Mouse (Mus musculus) C2C12 (cell line): ENCODE measurements around the gene Bcl6. TPM values are rescaled to one million over a fixed set of nuclear protein-coding genes. Genes with fewer than 3 reads are reported as not detected.

Experiments
- H3K27me3 ChIP-seq: one replicate; pipeline ENCODE4 v1.6.1; 2011; ENCODE audit not compliant: control insufficient read depth, insufficient read depth, insufficient read length
- H3K36me3 ChIP-seq: one replicate; pipeline ENCODE4 v1.6.1; 2011; ENCODE audit not compliant: control insufficient read depth, insufficient read depth
- H3K4me3 ChIP-seq: one replicate; pipeline ENCODE4 v1.5.1; 2011; ENCODE audit warnings: mild to moderate bottlenecking, control low read depth; ENCODE audit not compliant: poor library complexity, insufficient read depth, severe bottlenecking
- H3K79me2 ChIP-seq: one replicate; pipeline ENCODE4 v1.6.1; 2011; ENCODE audit not compliant: control insufficient read depth, insufficient read depth
- H3K79me3 ChIP-seq: one replicate; pipeline ENCODE4 v1.6.1; 2011; ENCODE audit warnings: low read depth, control low read depth
- H3ac ChIP-seq: one replicate; pipeline ENCODE3; 2011; ENCODE audit warnings: low read depth; ENCODE audit not compliant: control insufficient read depth, insufficient read length
- CEBPB ChIP-seq: IDR thresholded peaks from one replicate; pipeline ENCODE4 v1.6.1; 2011; ENCODE audit warnings: low read depth, mild to moderate bottlenecking, control low read depth, moderate library complexity
- CTCF ChIP-seq: IDR thresholded peaks from one replicate; pipeline ENCODE4 v1.5.1; 2011; ENCODE audit not compliant: control insufficient read depth, insufficient read depth, insufficient read length
- FOSL1 ChIP-seq: IDR thresholded peaks from one replicate; pipeline ENCODE4 v1.8.0; 2011; ENCODE audit warnings: mild to moderate bottlenecking, low read length; ENCODE audit not compliant: poor library complexity, insufficient read depth, severe bottlenecking
- MAX ChIP-seq: IDR thresholded peaks from one replicate; pipeline ENCODE4 v1.6.1; 2011; ENCODE audit warnings: mild to moderate bottlenecking, control low read depth
- MYOD1 ChIP-seq: IDR thresholded peaks from one replicate; pipeline ENCODE4 v1.6.1; 2011; ENCODE audit warnings: low read depth; ENCODE audit not compliant: control insufficient read depth, insufficient read length
- MYOG ChIP-seq: IDR thresholded peaks from one replicate; pipeline ENCODE4 v1.6.1; 2011; ENCODE audit not compliant: control insufficient read depth, insufficient read length; ENCODE audit errors: extremely low read depth
- USF1 ChIP-seq: IDR thresholded peaks from one replicate; pipeline ENCODE4 v1.6.1; 2011; ENCODE audit warnings: low read depth, mild to moderate bottlenecking, control low read depth, moderate library complexity
- polyA plus RNA-seq: library from polyadenylated mRNA; unstranded; fragments of >200 nt; fragmentation: generic; extraction: Trizol; gene quantifications from one replicate; pipeline ENCODE4 v1.2.1, GENCODE M21; 2012; ENCODE audit warnings: missing spikeins

The Bcl6 gene
- polyA plus RNA-seq, 1 experiment, result 6.2 TPM

- TF ChIP-seq MAX (no peak), CTCF (no peak)
- no peaks in the 10 kb centered on the region for H3K79me2 ChIP-seq
- no peaks in the 10 kb centered on the region for H3K27me3 ChIP-seq
- no peaks in the 10 kb centered on the region for H3K79me3 ChIP-seq
- H3K36me3 ChIP-seq, result no peaks in the 10 kb centered on the region
- no peak overlapping the region for H3ac ChIP-seq
- H3K4me3 ChIP-seq, result no peak overlapping the region
Observed at GRCm38 (mm10) chr16:23930426-23931073, 58.1 kb downstream of the Bcl6 start.

GRCm38 (mm10) chr16:23927301-23928114 is 61.1 kb downstream of the Bcl6 start:
- no peaks in the 10 kb centered on the region for H3K27me3 ChIP-seq
- TF ChIP-seq CTCF (no peak), CEBPB (no peak), FOSL1 (no peak)
- H3ac ChIP-seq, result no peak overlapping the region
- no peak overlapping the region for H3K4me3 ChIP-seq
- no peaks in the 10 kb centered on the region for H3K36me3 ChIP-seq
- no peaks in the 10 kb centered on the region for H3K79me2 ChIP-seq
- no peaks in the 10 kb centered on the region for H3K79me3 ChIP-seq

- no peaks in the 10 kb centered on the region for H3K79me3 ChIP-seq
- no peaks in the 10 kb centered on the region for H3K79me2 ChIP-seq
- TF ChIP-seq USF1, result no peak
- no peak for TF ChIP-seq CTCF
- TF ChIP-seq MYOG, result no peak
- no peak for TF ChIP-seq FOSL1
- TF ChIP-seq CEBPB, result no peak
- no peak for TF ChIP-seq MAX
- TF ChIP-seq MYOD1, result no peak
Observed at GRCm38 (mm10) chr16:23922906-23923305, 65.7 kb downstream of the Bcl6 start.

GRCm38 (mm10) chr16:23921697-23922096 is 67.0 kb downstream of the Bcl6 start:
- Histone ChIP-seq H3K36me3 (no peaks in the 10 kb centered on the region), H3K79me3 (no peaks in the 10 kb centered on the region), H3K79me2 (no peaks in the 10 kb centered on the region), H3K27me3 (peaks cover 4% of the 10 kb centered on the region), H3K4me3 (no peak overlapping the region), H3ac (no peak overlapping the region)
- no peak for TF ChIP-seq FOSL1
- TF ChIP-seq CEBPB, result no peak
- no peak for TF ChIP-seq MYOD1
- no peak for TF ChIP-seq MAX
- no peak for TF ChIP-seq USF1
- TF ChIP-seq MYOG, result no peak
- TF ChIP-seq CTCF, result no peak

More at GRCm38 (mm10) chr16:23922906-23923305, 65.7 kb downstream of the Bcl6 start:
- no peaks in the 10 kb centered on the region for H3K36me3 ChIP-seq
- H3K27me3 ChIP-seq, result peaks cover 4% of the 10 kb centered on the region
- H3ac ChIP-seq, result no peak overlapping the region
- no peak overlapping the region for H3K4me3 ChIP-seq

GRCm38 (mm10) chr16:23919418-23919817 is 69.2 kb downstream of the Bcl6 start:
- no peak for TF ChIP-seq CEBPB
- no peak for TF ChIP-seq FOSL1
- no peak for TF ChIP-seq CTCF
- TF ChIP-seq USF1, result no peak
- no peak for TF ChIP-seq MYOG
- TF ChIP-seq MYOD1, result no peak
- no peak for TF ChIP-seq MAX
- Histone ChIP-seq H3K36me3 (no peaks in the 10 kb centered on the region), H3K79me2 (no peaks in the 10 kb centered on the region), H3ac (no peak overlapping the region), H3K79me3 (no peaks in the 10 kb centered on the region), H3K27me3 (peaks cover 4% of the 10 kb centered on the region), H3K4me3 (no peak overlapping the region)

Other genes with a start within 250 kb of the Bcl6 start
- gene Sst, start 97.9 kb downstream of the Bcl6 start, polyA plus RNA-seq, result not detected
- not detected for gene Rtp2, start 56.5 kb downstream of the Bcl6 start, polyA plus RNA-seq
- gene Gm37419, start 370 bp downstream of the Bcl6 start, polyA plus RNA-seq, result not detected